Mouse (Mus musculus) splenic B cell, adult 2 months (primary cell): ENCODE data around the gene Acd.

Experiments used
- DNase-seq: peaks from one replicate; pipeline ENCODE4 v3.0.0-alpha.2; 2011; ENCODE audit warnings: low read depth, low spot score
- H3K27me3 ChIP-seq: 2 replicates; pipeline ENCODE4 v1.6.1; 2012; ENCODE audit warnings: mild to moderate bottlenecking, low read length, moderate library complexity, mixed read lengths; ENCODE audit not compliant: control insufficient read depth, poor library complexity, insufficient read depth, severe bottlenecking
- H3K36me3 ChIP-seq: 2 replicates; pipeline ENCODE4 v1.6.1; 2012; ENCODE audit warnings: mild to moderate bottlenecking, low read length, moderate library complexity, mixed read lengths; ENCODE audit not compliant: control insufficient read depth, poor library complexity, insufficient read depth, severe bottlenecking

Acd gene

DNA sequence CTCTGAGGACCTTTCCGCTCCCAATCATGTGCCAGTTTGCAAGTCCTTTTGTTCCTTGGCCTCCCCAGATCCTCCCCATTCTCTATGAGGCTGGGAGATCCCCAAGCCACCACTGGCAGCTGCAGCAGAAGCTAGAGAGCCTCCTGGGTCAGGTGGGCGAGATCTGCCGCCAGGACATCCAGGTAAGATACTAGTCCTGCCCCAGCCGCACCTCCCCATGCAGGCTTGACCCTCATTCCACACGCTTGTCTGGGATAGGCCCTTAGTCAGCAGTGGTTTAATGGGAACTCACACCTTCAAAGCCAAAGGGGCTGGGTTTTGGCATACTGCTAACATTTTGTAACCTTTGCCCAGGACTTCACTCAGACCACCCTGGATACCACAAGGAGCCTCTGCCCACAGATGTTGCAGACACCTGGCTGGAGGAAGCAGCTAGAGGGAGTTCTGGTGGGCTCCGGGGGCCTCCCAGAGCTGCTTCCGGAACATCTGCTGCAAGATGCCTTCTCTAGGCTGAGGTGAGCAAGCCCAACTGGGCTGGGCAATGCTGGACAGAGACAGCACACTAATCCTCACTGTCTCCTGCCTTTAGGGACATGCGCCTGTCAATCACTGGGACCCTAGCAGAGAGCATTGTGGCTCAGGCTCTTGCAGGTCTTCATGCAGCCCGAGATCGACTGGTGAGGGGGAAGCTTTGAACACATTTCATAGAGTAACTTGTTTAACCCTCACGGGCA is 8.3 kb downstream of the Acd start:
- peaks cover 31% of the 10 kb centered on the region for H3K36me3 ChIP-seq
- no peak for DNase-seq
- no peaks in the 10 kb centered on the region; the same call in 1 of the 2 replicates for H3K27me3 ChIP-seq

DNA sequence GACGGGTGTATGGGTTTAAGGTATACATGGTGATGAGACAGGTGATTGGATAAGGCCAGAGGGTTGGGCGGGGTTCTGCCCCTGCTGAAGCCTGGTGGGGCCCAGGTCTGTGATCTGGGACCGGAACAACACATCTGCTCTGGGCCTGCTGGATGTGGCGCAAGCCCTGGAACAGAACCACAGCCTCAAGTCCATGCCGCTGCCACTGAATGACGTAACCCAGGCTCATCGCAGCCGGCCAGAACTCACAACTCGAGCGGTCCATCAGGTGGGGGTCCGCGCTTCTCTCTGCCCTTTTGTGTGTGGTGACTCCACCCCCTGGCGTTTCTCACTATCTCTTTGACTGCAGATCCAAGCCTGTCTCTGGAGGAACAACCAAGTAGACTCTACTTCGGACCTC is 9.9 kb downstream of the Acd start:
- Histone ChIP-seq H3K27me3 (no peaks in the 10 kb centered on the region; the same call in 1 of the 2 replicates), H3K36me3 (peaks cover 25% of the 10 kb centered on the region)
- no peak for DNase-seq

DNA sequence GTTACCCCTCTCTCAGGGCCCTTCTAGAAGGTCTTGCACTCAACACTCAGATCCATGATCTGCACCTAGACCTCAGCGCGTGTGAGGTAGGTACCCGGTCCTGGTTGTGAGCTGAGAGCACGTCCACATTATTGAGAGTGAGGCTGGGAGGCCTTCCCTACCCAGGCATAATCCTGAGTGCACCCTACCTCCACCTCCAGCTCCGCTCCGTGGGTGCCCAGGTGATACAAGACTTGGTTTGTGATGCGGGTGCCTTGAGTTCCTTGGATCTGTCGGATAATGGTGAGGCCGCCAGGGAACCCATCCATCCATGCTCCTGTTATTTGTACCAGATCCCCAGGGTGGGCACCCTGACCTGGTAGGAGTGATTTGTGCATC is 10.9 kb downstream of the Acd start:
- H3K36me3 ChIP-seq, result peaks cover 23% of the 10 kb centered on the region
- DNase-seq, result no peak
- H3K27me3 ChIP-seq, result no peaks in the 10 kb centered on the region; the same call in 1 of the 2 replicates

DNA sequence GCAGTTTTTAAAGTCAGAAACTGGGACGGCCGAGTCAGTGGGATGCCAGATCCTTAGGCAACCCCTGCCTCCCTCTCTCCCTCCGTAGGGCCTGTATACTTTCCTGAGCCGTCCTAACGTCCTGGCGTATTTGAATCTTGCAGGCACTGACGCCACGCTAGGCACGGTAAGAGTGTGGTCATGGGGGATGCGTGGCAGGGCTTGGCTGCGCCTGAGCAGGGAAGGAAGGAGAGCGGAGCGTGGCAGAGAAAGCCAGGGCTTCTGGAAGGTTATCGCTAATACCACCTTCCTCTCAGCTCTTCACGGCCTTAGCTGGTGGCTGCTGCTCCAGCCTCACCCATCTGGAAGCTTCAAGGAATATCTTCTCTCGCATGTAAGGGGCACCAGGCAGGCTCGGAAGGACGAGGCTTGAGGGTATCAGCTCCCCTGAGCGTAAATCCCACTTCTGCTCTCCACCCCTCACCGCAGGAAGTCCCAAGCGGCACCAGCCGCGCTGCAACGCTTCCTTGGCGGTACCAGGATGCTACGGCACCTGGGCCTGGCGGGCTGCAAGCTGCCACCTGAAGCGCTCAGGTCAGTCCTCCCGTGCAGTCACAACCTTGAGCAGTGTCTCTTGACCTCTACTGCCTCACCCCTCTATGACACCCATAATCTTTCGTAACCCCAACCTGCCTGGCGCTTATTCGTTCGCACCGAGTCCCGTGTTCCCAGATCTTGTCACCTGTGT is 11.5 kb downstream of the Acd start:
- H3K36me3 ChIP-seq, result peaks cover 22% of the 10 kb centered on the region
- no peaks in the 10 kb centered on the region; the same call in 1 of the 2 replicates for H3K27me3 ChIP-seq
- DNase-seq, result no peak

GRCm38 (mm10) chr8:105688242-105688752 is 12.6 kb downstream of the Acd start:
- no peaks in the 10 kb centered on the region; the same call in 1 of the 2 replicates for H3K27me3 ChIP-seq
- DNase-seq, result no peak
- H3K36me3 ChIP-seq, result peaks cover 16% of the 10 kb centered on the region

DNA sequence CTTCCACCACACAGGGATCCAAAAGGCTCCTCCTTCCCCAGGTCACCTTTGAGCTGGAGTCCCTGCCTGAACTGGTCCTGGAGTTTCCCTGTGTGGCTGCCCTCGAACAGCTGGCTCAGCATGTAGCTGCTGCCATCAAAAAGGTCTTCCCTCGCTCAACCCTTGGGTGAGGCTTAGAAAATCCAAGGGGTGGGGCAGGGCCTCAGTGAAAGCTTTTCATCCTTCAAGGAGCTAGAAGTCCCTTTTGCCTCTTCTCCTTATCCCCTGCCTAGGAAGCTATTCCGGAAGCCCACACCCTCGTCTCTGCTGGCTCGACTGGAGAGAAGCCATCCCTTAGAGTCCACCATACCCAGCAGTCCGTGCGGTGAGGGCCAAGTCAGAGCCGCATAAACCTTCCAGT is 13.4 kb downstream of the Acd start:
- H3K27me3 ChIP-seq, result no peaks in the 10 kb centered on the region; the same call in 1 of the 2 replicates
- no peak for DNase-seq
- H3K36me3 ChIP-seq, result peaks cover 14% of the 10 kb centered on the region

DNA sequence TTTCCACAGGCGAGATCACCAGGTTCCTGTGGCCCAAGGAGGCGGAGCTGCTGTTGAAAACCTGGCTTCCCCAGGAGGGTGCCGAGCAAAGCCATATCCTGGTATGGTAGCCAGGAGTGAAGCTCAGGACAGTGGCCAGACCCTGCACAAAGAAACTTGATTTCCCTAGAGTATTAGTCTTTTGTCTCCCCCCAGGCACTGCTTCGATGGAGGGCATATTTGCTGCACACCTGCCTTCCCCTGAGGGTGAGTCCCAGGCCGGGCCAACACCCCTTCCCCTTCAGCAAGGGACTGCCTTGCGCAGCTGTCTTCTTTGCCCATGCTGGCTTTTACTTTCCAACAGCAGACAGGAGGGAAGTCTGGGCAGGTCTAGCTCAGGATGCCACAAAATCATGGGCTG is 14.4 kb downstream of the Acd start:
- DNase-seq, result no peak
- Histone ChIP-seq H3K27me3 (no peaks in the 10 kb centered on the region), H3K36me3 (peaks cover 17% of the 10 kb centered on the region)

DNA sequence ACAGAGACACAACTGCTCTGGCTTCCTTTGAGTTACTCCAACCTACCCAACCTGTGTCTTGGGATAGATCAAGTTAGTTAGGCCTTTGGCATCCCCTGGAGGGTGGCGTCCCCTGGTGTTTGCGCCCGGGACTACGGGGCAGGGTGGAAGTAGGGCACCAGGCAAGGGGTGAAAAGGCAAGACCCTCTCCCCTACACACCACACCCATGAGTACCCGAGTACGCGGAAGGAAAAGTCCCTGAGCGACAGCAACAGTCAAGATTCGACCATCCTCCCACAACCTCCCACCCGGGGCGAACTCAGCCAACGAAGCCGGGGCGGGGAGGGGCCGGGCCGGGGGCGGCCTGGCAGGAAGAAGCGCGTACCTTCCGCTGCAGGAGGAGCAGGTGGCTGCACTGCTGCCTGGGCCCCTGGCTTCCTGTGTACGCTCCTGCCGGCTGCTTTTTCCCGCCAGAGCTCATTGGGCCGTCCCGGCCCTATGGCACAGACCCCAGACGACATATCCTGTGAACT is 15.1 kb downstream of the Acd start, which contains the start of gene Carmil2:
Carmil2 (plus strand) TSS at position 479 of the 513 bp plus-strand sequence.
- DNase-seq, result peak; percentile 85

GRCm38 (mm10) chr8:105685325-105685724 is 15.6 kb downstream of the Acd start:
- Histone ChIP-seq H3K27me3 (no peaks in the 10 kb centered on the region), H3K36me3 (peaks cover 18% of the 10 kb centered on the region)
- DNase-seq, result no peak

More for the DNA sequence above, 15.1 kb downstream of the Acd start, which contains the start of gene Carmil2:
- H3K27me3 ChIP-seq, result no peaks in the 10 kb centered on the region
- H3K36me3 ChIP-seq, result peaks cover 15% of the 10 kb centered on the region

DNA sequence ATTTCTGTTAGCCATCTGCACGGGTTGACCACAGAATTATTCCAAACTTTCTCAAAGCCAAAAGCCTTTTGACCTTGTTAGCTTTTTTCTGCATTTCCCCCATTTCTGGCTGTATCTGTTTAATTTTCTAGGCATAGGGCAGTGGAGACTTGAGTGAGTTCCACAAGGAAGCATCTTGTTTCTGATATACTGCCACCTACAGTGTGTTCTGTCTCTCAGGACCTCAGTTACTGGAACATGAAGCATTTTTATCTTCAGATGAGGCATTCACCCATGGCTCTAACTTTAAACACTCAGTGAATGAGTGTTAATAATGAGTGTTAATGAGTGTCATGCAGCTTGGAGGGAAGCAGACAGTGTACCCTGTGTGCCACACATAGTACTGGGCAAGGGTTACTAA is 23.0 kb downstream of the Acd start:
- peaks cover 22% of the 10 kb centered on the region for H3K36me3 ChIP-seq
- no peaks in the 10 kb centered on the region for H3K27me3 ChIP-seq
- no peak for DNase-seq

DNA sequence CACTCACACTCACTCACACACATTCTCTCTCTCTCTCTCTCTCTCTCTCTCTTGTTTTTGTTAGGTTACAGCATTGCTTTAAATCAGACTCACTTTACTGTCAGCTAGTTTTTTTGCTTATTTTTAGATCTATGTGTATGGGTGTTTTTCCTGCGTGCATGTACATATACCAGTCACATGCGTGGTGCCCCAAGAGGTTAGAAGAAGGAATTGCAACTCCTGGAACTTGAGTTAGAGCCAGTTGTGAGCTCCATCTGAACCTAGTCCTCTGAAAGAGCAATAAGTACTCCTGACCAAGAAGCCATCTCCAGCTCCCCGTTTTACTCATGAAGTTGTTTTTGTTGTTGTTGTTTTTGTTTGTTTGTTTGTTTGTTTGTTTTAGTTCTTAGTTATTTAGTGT is 39.7 kb downstream of the Acd start:
- DNase-seq, result peak; percentile 71
- Histone ChIP-seq H3K27me3 (no peaks in the 10 kb centered on the region), H3K36me3 (peaks cover 12% of the 10 kb centered on the region)

- H3K36me3 ChIP-seq, result peaks cover 7% of the 10 kb centered on the region
- DNase-seq, result no peak
- H3K27me3 ChIP-seq, result no peaks in the 10 kb centered on the region
Measured at GRCm38 (mm10) chr8:105657641-105658040, 43.3 kb downstream of the Acd start.

DNA sequence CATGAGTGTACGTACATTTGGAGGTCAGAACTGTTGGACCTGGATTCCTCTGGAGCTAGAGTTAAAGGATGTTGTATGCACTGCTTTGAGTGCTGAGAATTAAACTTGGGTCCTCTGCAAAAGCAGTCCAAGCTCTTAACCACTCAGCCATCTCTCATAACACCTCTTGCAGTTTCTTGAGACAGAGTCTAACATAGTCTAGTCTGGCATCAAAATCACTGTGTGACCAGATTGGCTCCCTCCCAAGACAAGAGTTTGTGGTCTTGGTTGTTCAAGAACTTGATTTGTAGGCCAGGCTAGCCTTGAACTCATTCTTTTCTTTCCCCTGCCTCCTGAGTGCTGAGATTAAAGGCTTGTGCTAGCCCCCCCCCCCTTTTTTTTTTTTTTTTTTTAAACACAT is 52.0 kb downstream of the Acd start:
- H3K27me3 ChIP-seq, result no peaks in the 10 kb centered on the region
- no peak for DNase-seq
- peaks cover 7% of the 10 kb centered on the region for H3K36me3 ChIP-seq
